Mouse (Mus musculus) neural tube, embryonic 12.5 days (tissue): ENCODE measurements around the gene Tmem169. TPM values are rescaled to one million over a fixed set of nuclear protein-coding genes. Genes with fewer than 3 reads are reported as not detected.

ENCODE experiments used
- ATAC-seq: fragments of 200-750 bp; cut with Nextera tagmentation; 2 replicates; pipeline ENCODE4 v1.8.0; 2017; ENCODE audit warnings: low read depth, mild to moderate bottlenecking, moderate TSS enrichment, moderate library complexity; ENCODE audit not compliant: low FRiP score
- H3K27ac ChIP-seq: fragments of 300-500 bp; sonication (generic); 2 replicates; pipeline ENCODE4 v1.5.1; 2016
- H3K27me3 ChIP-seq: fragments of 300-500 bp; sonication (generic); replicated peaks from 2 replicates; pipeline ENCODE4 v1.6.1; 2016; ENCODE audit warnings: mild to moderate bottlenecking
- H3K36me3 ChIP-seq: fragments of 300-500 bp; sonication (generic); 2 replicates; pipeline ENCODE4 v1.6.1; 2016; ENCODE audit warnings: mild to moderate bottlenecking
- H3K4me1 ChIP-seq: fragments of 300-500 bp; sonication (generic); 2 replicates; pipeline ENCODE4 v1.6.1; 2016
- H3K4me2 ChIP-seq: fragments of 300-500 bp; sonication (generic); replicated peaks from 2 replicates; pipeline ENCODE4 v1.6.1; 2016; ENCODE audit warnings: mild to moderate bottlenecking
- H3K4me3 ChIP-seq: fragments of 300-500 bp; sonication (generic); 2 replicates; pipeline ENCODE4 v1.5.1; 2016
- H3K9ac ChIP-seq: fragments of 300-500 bp; sonication (generic); 2 replicates; pipeline ENCODE4 v1.6.1; 2016; ENCODE audit warnings: mild to moderate bottlenecking
- H3K9me3 ChIP-seq: fragments of 300-500 bp; sonication (generic); 2 replicates; pipeline ENCODE4 v1.6.1; 2016; ENCODE audit warnings: mild to moderate bottlenecking
- WGBS: fragments of 180-500 bp; shearing (Covaris S2); methylation state at CpG from one replicate; pipeline ENCODE4 v1.1.7; 2016; 5-methylcytosine and 5-hydroxymethylcytosine counted together
- polyA plus RNA-seq: library from polyadenylated mRNA; unstranded; fragments of >200 nt; fragmentation: Nextera tagmentation; extraction: Ambion mirVana; gene quantifications from 2 replicates; pipeline ENCODE4 v1.2.1, GENCODE M21; 2016

Tmem169 gene
- polyA plus RNA-seq, 1 experiment from 2014 or later, result 30.2 TPM

DNA sequence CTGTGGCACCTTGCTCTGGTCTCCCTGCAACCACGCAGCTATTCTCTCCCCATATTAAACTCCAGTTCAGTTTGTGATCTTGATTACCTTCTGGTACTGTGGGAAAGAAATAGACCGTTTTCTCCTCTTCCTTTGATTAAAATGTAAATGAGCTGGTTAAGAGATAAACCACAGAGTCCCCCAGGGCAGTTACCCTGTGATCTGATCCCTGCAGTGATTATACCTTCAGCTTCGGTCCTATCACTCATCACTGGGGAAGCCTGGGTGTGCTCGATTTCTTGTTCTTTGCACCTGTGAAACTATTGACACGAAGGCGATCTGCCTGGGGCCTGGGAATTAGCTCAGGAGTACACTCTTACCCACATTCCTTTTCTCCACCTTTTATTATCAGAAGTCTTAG is 63.7 kb downstream of the Tmem169 start:
- Histone ChIP-seq H3K27ac (no peak overlapping the region), H3K9me3 (no peaks in the 10 kb centered on the region), H3K36me3 (peaks cover 47% of the 10 kb centered on the region), H3K4me1 (no peaks in the 10 kb centered on the region), H3K9ac (no peak overlapping the region), H3K27me3 (no peaks in the 10 kb centered on the region), H3K4me3 (no peak overlapping the region), H3K4me2 (no peak overlapping the region)
- WGBS, result 80% methylated on average over 6 of the region's 6 CpGs
- ATAC-seq, result no peak

Other genes starting within 250 kb of the Tmem169 start
- 31.0 and 40.3 TPM in 2 replicates for gene Mreg, start 72.1 kb upstream of the Tmem169 start, polyA plus RNA-seq
- 13.6 and 14.2 TPM in 2 replicates for gene Pecr, start 55 bp upstream of the Tmem169 start, polyA plus RNA-seq
- gene Xrcc5, start 23.1 kb downstream of the Tmem169 start, polyA plus RNA-seq, result 45.2 and 45.3 TPM in 2 replicates